Mouse (Mus musculus) urinary bladder, postnatal 36 days (tissue): Measurements from ENCODE around the gene Prim2.

Source experiments
- DNase-seq, 2 experiments: peaks; one replicate each; pipeline ENCODE4 v3.0.0; 2022; ENCODE audit warnings: low spot score in 2 of 2, mixed read lengths in 1 of 2

Gene Prim2

DNA sequence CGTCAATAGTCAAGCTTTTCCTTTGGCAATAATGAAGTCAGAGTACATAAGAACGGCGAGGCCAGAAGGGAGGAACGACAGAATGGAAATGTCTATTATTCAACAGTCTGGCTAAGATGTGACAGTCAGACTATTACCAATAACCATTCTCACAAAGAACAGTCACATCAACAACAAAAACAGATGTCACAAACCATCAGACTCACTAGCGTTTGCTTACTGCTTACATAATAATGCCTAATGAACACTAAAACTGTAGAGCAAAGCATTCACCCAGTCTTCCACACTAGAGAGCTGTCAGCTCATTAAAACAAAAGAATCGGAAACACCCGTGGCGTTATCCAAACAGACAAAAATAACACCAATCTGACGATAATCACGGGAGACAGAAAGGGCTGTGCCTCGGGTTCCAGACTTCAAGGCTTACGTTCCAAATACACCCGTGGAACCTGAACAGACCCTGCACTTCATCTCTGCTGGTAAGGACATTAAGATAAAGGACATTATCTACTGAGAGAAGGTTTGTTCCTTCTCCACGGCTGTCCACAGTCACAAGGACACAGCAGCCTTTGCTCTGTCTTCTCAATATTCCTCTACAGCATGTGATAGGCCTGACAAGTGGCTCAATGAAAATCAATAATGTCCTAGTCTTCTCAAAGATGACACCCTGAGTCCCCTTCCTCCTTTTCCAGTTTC is 59.4 kb downstream of the Prim2 start:
- no peak for DNase-seq

DNA sequence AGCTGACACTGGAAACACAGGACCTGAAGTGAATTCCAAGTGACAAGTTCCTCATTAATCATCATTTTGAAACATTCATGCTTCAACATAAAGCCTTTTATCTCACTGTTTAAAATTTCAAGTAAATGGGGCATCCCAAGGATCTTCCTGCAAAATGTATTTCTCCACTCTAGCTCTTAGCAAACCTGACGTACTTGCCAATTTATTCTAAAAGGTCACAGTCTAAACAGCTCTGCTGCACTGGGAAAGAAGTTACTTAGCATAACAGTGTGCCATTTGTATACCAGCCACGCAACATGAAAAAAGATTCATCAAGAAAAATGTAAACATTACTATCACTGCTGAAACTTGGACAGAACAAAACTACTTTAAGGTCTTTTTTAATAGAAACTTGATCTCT is 61.5 kb downstream of the Prim2 start:
- DNase-seq: no peak

DNA sequence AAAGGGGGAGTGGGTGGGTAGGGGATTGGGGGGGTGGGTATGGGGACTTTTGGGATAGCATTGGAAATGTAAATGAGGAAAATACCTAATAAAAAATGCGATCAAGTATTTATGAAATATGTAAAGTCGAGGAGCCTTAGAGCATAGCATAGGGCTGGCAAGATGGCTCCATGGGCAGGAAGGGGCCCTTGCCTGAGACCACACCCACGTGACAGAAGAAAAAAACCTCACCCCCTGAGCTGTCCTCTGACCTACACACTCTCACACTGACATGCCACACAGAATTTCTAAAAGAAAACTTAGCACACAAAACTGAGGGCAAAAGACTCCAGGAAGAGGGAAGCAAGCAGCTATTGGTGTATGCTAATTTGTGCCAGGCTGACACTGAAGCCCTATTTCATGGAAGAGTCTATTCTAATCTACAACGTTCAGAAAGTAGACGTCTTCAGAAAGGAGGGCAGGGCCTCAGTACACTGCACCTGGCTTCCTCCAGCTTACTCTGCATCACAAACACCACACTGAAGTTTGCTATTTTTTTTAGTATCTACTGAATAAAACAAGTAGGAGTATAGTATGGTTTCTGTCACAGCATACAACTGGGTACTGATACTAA is 65.4 kb downstream of the Prim2 start:
- DNase-seq: no peak

DNA sequence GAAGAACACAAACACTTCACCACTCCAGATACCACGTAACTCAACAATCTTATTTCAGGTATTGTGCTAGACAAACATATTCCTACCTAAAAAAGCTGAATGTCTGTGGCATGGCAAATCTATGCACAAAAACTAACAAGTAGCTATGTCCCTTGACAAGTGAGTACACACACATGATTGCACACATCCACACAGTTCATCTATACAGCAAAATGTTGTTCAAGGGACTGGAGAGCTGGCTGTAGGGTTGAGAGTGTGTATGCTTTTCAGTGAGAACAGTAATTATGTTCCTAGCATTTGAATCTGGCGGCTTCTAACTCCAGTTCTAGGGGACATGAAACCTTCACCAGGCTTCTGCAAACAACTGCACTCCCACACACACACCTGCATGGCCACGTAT is 69.9 kb downstream of the Prim2 start:
- no peak for DNase-seq

DNA sequence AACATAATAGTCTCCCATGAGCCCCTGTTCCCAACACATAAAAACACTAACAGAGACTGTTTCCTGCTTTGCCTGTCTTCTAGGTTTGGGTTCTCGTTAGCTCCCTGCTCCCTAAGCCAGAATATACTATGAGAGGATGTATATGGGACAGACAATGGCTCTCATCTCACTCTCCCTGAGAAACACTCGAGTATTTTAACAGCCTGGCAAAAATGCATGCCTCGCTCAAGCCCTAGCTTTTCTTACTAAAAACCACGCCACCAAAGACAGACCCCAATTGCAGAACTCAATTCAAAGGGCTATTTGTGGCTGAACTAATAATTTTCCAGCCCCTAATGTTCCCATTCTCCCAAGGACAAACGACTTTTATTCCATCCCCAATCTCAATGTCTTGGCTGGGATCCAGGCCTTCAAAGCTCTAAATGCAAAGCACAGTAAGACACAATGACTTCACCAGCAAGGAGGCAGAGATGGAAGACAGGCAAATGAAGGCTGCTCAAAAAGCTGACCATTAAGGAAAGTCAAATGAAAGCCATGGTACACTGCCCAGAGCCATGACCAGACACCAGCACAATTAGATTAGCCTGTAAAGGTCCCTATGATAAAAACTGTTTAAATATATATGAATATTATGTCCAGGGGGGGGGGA is 70.5 kb downstream of the Prim2 start:
- DNase-seq: no peak

DNA sequence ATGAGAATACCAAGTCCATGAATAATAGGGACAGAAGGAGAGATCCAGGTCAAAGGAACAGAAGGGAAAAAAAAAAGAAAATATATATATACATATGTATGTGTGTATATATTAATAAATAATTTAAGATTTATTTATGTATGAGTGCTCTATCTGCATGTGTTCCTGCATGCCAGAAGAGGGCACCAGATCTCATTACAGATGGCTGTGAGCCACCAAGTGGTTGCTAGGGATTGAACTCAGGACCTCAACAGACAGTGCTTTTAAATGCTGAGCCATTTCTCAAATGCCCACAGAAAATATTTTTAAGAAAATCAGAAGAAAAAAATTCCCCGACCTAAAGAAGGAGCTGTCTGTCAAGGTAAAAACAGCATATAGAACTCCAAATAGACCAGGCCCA is 72.6 kb downstream of the Prim2 start:
- no peak for DNase-seq

DNA sequence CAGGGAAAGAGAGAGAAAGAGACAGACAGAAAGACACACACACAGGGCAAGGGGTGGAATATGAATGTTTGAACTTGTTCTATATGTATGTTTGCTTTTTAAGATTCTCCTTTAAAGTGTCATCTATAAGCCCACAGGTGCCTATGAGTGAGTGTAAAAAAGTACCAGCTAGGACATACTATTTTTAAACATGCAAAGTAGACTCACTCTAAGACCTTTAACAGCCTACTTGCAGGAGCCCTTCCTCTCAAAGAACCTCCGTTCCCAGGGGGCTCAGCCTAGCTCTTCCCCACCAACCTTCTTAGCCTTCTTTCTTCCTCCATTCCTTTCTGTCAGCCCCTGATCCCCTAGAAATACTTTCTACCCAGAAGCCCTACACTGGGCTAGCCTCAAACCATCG is 73.7 kb downstream of the Prim2 start:
- DNase-seq: no peak

DNA sequence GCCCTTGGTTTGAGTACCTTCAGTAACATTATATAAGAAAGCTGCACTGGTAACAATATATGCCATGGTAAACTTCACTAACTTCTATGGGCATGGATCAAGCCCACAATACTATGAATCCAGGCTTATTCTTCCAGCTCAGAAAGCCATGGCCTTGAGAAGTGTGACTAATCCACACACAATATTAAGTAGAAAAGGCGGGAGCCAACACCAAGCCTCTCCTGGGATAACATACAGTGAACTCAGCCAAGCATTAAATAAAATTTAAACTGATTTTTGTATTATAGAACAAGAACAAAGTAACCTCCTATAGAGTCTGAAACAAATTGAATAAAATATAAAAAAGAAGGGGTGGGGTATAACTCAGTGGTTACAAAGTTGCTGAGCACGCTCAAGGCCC is 74.6 kb downstream of the Prim2 start:
- no peak for DNase-seq

DNA sequence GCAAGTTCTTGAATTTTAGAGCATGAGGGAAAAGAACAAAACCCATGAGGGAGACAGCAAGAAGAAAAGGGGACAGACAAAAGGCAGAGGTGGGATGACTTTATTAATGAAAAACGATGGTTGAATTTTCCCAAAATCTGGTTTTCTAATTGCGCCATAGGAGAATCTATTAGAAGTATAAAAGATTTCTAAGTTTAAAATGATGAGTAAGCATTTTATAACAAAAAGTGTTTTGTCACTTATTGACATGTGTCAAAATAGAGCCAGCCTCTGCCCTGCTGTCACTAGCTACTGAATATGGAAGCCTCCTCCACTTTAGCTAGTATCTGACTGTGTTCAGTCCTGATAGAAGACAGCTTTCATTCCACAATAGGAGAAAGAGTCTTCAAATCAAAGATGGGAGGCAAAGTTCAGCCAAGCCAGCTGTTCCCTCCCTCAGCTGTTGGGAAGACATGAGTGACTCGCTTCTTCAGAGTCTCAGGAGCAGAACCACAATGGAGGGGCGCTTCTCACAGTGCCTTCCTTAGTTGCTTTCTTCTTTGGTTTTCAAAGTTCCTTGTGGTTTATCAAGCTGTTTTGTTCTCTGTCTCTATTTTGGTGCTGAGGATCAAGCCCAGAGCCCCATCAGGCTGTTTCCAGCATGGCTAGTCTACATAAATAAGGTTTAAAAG is 75.7 kb downstream of the Prim2 start:
- no peak for DNase-seq

DNA sequence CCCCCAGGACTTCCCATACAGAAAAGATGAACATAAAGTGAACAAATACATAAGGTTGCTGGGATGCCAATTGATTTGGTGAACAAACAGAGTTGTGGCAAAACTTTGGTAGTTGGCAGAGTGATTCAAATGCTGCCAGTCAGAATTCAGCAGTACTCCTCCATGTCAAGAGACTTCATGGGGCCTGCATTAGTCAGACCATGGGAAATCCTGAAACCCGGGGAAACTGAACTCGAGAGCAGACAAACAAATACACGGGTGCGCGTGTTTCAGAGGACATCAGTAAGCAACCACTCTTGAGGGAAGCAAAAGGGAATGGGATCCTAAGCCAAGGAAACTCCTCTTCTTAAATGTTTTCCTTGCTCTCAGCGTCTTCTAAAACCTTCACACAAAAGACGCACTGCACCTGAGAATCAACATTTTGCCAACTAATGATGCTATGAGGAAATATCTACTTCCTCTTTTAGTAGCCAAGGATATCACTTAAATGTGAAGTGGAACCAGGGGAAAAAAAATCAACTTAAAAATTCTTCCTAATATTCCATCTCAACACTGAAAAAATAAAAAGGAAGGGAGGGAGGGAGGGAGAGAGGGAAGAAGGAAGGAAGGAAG is 77.5 kb downstream of the Prim2 start:
- no peak for DNase-seq

DNA sequence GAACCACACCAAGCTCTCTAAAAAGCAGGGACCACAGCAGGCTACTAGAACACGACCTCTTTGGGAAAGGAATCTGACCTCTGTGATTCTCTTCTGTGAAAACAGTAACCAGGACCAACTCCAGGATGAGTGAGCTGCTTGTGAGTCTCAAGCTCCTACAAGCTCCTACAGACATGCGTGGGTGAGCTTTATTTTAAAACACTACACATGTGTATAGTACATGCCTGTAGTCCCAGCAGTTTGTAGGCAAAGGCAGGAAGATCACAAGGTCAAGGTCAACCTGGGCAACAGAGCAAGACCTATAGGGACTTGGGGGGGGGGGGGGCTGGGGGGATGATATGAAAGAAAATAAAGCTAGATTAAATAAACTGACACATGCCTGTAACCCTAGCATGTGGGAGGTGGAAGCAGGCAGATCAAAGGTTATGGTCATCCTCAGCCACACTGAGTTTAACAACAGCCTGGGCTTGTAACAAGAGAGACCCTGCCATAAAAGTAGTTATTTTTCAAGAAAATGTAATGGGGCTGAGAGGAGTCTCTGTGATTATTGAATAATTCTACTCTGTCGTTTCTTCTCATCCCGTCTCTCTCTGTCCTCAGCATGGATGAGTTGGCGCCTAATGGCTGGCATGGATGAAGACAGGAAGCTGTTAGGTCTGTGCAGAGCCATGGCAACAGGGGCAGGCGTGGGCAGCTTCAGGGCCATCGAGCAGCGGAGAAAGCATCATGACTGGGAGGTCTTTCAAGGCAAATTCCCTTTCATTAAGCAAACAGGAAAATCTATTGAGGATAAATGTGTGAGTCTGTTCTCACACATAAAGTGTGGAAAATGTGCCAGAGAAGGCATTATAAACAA is 78.8 kb downstream of the Prim2 start:
- DNase-seq: no peak

DNA sequence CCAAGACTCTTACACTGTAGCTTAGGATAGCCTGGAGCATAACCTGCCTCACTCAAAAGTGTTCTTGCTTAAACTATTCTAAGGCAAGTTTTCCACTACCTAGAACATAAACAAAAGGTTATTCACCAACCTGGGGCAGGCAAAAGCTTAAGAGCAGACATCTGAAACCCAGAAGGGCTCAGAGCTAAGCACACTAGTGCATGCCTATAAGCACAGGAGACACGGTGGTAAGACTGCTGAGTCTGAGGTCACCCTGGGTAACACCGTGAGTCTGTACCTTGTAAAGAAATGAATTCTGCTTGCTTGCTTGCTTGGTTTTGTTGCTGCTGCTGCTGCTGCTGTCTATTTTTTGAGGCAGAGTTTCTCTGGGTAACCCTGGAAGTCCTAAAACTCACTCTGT is 80.1 kb downstream of the Prim2 start:
- no peak for DNase-seq

DNA sequence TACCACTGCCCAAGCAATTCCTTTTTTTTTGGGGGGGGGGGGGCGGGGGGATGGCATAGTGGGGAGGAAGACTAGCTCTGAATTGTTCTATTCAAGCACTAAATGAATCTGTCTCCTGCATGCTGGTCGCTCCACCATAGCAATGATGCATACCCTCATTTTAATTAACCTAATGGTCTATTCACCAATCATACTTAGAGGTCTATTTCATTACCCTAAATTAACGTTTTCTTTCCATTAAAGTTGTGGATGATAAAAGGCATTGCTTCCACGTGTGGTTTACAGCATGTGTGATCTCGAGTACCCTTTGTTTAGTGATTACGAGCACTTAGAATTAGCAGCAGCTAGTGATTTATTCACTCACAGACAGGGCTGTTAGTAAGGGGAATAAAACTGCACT is 81.0 kb downstream of the Prim2 start:
- no peak for DNase-seq

DNA sequence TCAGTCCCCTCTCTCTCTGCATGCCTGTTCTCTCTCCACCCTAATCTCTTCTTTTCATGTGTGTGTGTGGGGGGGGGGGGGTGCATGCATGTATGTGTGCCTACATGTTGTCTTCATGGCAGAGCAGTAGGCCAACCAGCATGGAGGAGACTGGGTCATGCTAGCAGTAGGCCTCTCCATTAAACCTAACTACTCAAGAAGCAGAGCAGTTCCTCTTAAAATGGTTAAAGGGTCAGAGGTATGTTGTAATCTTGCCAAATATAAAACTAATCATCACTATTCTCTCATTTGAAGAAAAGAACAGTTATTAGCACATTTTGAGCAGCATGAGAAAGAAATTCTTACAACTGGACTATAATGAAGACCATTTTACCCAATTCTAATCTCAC is 85.0 kb downstream of the Prim2 start:
- no peak for DNase-seq

DNA sequence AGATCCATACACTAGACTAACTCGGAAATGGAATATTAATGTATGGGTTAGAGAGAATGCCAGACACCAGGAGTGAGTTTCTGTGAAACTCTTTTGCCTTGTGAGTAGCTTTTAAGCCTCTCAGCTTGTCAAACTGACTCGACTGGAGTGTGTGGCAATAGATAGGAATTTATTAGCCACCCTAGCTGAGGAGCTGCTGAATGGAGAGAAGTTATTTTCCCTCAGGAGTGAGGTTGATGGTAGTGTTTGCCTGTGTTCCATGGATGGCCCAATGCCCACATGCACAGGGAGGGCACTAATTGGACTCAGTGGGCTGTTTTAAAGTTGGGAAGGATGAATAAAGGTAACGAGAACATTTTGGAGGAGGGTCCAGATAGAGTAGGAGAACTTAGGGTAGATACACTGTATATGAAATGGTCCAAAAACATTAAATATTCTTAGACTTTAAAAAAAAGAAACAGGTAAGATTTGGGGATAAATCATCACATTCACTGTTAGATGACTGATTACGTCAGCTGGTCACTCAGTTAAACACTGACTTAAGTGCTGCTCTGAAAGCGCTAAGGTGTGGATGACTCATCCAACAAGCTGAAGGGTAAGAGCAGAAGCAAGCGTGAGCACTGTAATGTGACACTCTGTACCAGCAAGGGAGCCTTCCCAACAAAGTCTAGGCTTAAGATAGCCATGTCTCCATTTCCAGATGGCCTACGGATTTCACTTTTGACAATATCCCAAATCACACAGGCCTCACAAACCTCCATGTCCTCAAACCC is 85.6 kb downstream of the Prim2 start:
- no peak for DNase-seq

DNA sequence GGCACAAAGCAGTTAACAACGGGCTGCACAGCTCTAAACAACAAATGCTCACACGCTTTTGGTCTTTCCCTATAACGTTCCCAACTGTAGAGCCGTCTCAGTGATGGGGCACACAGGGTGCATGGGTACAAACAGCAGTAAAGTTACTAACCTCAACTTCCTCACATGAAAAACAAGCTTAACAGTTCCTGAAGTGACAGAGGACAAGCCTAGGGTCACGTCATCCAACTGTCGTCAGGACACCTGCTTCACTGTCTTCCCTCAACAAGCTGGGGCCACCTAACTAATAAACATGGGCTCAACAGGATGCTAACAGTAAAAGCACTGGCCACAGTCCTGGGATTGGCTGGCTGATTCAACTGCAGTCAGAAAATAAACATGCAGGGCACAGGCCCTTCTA is 91.0 kb downstream of the Prim2 start:
- no peak for DNase-seq

DNA sequence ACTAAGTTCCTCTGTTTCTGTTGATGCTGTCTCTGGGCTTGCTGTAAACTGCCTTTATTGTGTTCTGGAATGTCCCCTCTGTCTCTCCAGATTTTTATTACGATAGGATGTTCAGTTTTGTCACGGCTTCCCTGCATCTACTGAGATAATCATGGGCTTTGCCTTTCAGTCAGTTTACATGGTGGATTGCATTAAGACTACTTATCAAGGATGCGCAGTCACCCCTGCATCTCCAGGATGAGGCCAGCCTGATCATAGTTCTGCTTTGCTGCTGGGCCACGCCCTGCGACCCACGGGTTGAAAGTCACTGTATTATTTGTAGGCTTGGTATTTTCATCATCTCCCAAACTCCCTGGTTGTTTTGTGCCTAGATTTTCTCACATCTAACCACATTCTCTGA is 95.1 kb downstream of the Prim2 start:
- DNase-seq: no peak

DNA sequence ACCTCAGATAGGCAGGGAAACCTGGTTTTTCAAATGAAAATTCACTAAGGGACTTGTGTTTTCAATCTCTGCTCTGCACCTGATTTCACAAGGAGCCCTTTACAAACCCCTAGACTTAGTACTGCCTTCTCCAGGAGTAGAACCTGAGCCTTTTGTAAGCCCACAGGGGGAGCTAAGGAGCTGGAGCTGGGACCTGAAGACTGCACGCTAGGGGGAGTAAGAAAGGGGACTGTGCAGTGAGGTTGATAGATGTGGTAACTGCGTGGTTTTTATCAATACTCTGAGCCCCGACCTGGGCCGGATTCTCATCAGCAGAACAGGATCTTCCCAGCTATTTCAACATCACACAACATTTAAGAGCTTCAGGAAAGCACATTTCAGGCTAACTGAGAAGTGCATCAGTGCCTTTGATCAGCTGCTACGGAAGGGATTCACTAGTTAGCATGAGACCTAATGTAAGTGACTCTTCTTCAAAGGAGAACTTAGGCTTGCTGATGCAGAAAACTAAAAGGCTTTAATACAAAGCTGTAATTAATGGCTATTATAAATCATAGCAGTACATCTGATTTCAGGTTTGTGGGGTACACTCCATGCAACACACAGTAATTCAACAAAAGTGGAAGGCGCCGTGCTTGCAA is 103.7 kb downstream of the Prim2 start:
- DNase-seq: no peak

DNA sequence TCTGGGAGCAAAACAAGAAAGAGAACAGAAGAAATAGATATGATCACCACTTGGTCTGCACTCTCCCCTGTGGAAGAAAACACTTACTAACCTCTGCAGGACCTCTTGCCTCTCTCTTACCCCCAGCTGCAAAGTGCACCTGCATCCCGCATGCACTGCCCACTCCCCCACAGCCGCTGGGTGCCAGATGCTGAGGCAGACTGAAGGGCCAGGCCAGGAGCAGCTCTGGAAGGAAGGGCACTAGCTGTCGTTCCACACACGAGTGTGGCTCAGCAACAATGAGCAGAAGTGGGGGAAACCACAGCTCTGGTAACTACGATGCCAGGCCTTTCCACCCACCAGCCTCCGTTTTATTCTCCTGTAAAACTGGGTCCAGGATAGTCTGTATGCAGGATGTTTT is 105.6 kb downstream of the Prim2 start:
- DNase-seq: no peak

DNA sequence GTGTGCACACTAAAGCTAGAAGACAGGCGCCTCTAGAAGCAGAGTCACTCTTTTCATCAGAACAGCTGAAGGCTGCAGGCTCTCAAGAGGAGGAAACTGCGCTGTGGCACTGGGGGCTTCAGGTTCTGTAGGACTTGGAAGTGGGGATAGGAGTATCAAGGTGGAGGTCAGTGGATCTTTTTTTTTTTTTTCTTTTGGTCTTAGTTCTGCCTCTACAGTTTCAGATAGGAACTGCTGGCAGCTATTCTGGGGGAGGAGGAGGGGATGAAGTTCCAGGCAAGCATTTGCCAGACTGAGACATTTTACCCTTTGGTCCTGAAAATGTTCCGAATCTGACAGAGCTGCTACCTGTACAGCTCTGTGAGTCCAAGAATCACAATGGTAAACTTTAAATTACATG is 106.0 kb downstream of the Prim2 start:
- no peak for DNase-seq
